Mouse (Mus musculus): Measurements from ENCODE around the gene Afmid. TPM values are rescaled to one million over a fixed set of nuclear protein-coding genes. Genes with fewer than 3 reads are reported as not detected.
A peak's percentile ranks its signal among the peaks of the same experiment; 100 is the strongest.
"Not testable (repeated sequence)": the region's sequence is repeated elsewhere in the genome, so short reads cannot be mapped to it uniquely, and the experiment has no call there.

Gene Afmid
- 4.1 and 4.3 TPM in 2 replicates for polyA plus RNA-seq (2012; rRNA removed)

GRCm38 (mm10) chr11:117825333-117826101 lies at the start of gene Afmid, which contains the start of gene Tk1:
TSS of gene Afmid (plus strand) at chr11:117825924.
TSS of gene Tk1 (minus strand) at chr11:117826092.
- DNase-seq (ENCODE audit: extremely low spot score in 1 of 2, low spot score in 1 of 2): peak in 1 of 2 experiments; percentile 62

GRCm38 (mm10) chr11:117776085-117776792 lies 49.5 kb upstream of the Afmid start:
- no peak for DNase-seq (ENCODE audit: extremely low spot score in 1 of 2, low spot score in 1 of 2)

- no peak for DNase-seq (ENCODE audit: extremely low spot score in 1 of 2, low spot score in 1 of 2)
These were observed 48.6 kb upstream of the Afmid start for GRCm38 (mm10) chr11:117777111-117777510.

GRCm38 (mm10) chr11:117778031-117778430 lies 47.7 kb upstream of the Afmid start:
- DNase-seq (ENCODE audit: extremely low spot score in 1 of 2, low spot score in 1 of 2): no peak

GRCm38 (mm10) chr11:117778851-117779433 lies 46.8 kb upstream of the Afmid start:
- DNase-seq (ENCODE audit: extremely low spot score in 1 of 2, low spot score in 1 of 2): no peak

- DNase-seq (ENCODE audit: extremely low spot score in 1 of 2, low spot score in 1 of 2): peak in 1 of 2 experiments; percentile 34
These were observed 46.1 kb upstream of the Afmid start for GRCm38 (mm10) chr11:117779434-117780198.

GRCm38 (mm10) chr11:117780199-117780515 lies 45.6 kb upstream of the Afmid start:
- DNase-seq (ENCODE audit: extremely low spot score in 1 of 2, low spot score in 1 of 2): no peak

GRCm38 (mm10) chr11:117780582-117781111 lies 45.1 kb upstream of the Afmid start:
- peak in 1 of 2 experiments; percentile 56 for DNase-seq (ENCODE audit: extremely low spot score in 1 of 2, low spot score in 1 of 2)

GRCm38 (mm10) chr11:117781199-117781821 lies 44.4 kb upstream of the Afmid start:
- no peak for DNase-seq (ENCODE audit: extremely low spot score in 1 of 2, low spot score in 1 of 2)

GRCm38 (mm10) chr11:117781993-117782704 lies 43.6 kb upstream of the Afmid start, which contains the start of the genes Tmc8 and Tmc6:
TSS of gene Tmc8 (plus strand) at chr11:117782076.
TSS of gene Tmc6 (minus strand) at chr11:117782198.
- DNase-seq (ENCODE audit: extremely low spot score in 1 of 2, low spot score in 1 of 2): no peak

- DNase-seq (ENCODE audit: extremely low spot score in 1 of 2, low spot score in 1 of 2): no peak
These were observed 43.1 kb upstream of the Afmid start for GRCm38 (mm10) chr11:117782705-117783034.

- peak in 1 of 2 experiments; percentile 61 for DNase-seq (ENCODE audit: extremely low spot score in 1 of 2, low spot score in 1 of 2)
These were observed 42.6 kb upstream of the Afmid start for GRCm38 (mm10) chr11:117783089-117783488.

GRCm38 (mm10) chr11:117783683-117784309 lies 41.9 kb upstream of the Afmid start:
- no peak for DNase-seq (ENCODE audit: extremely low spot score in 1 of 2, low spot score in 1 of 2)

GRCm38 (mm10) chr11:117786294-117786693 lies 39.4 kb upstream of the Afmid start:
- peak in 1 of 2 experiments; percentile 69 for DNase-seq (ENCODE audit: extremely low spot score in 1 of 2, low spot score in 1 of 2)

- DNase-seq (ENCODE audit: extremely low spot score in 1 of 2, low spot score in 1 of 2): not testable (repeated sequence)
These were observed 37.2 kb upstream of the Afmid start for GRCm38 (mm10) chr11:117788481-117788880.

- peak in 1 of 2 experiments; percentile 74 for DNase-seq (ENCODE audit: extremely low spot score in 1 of 2, low spot score in 1 of 2)
These were observed 35.4 kb upstream of the Afmid start for GRCm38 (mm10) chr11:117790286-117790685.

- DNase-seq (ENCODE audit: extremely low spot score in 1 of 2, low spot score in 1 of 2): no peak
These were observed 34.9 kb upstream of the Afmid start for GRCm38 (mm10) chr11:117790703-117791440.

- no peak for DNase-seq (ENCODE audit: extremely low spot score in 1 of 2, low spot score in 1 of 2)
These were observed 34.3 kb upstream of the Afmid start for GRCm38 (mm10) chr11:117791441-117791761.
